Mouse (Mus musculus) midbrain, postnatal 0 days (tissue): Measurements from ENCODE around the gene Sorcs2. TPM values are rescaled to one million over a fixed set of nuclear protein-coding genes. Genes with fewer than 3 reads are reported as not detected.
A peak's percentile ranks its signal among the peaks of the same experiment; 100 is the strongest.

Experiments used
- ATAC-seq: fragments of 200-750 bp; cut with Nextera tagmentation; 2 replicates; pipeline ENCODE4 v1.8.0; 2017; ENCODE audit warnings: moderate number of reproducible peaks, mild to moderate bottlenecking, moderate TSS enrichment, moderate library complexity; ENCODE audit not compliant: low FRiP score
- DNase-seq: peaks from one replicate; pipeline ENCODE4 v3.0.0-alpha.2; 2015; ENCODE audit warnings: low spot score
- H3K27ac ChIP-seq: fragments of 300-500 bp; sonication (generic); 2 replicates; pipeline ENCODE4 v1.5.1; 2014; ENCODE audit warnings: low read depth, mild to moderate bottlenecking, low read length, mixed read lengths
- H3K27me3 ChIP-seq: fragments of 300-500 bp; sonication (generic); 2 replicates; pipeline ENCODE4 v1.6.1; 2014; ENCODE audit warnings: low read length, control low read depth, mixed read lengths; ENCODE audit not compliant: insufficient read depth
- H3K36me3 ChIP-seq: fragments of 300-500 bp; sonication (generic); 2 replicates; pipeline ENCODE4 v1.6.1; 2014; ENCODE audit warnings: low read length, control low read depth, mixed read lengths; ENCODE audit not compliant: insufficient read depth
- H3K4me1 ChIP-seq: fragments of 300-500 bp; sonication (generic); 2 replicates; pipeline ENCODE4 v1.6.1; 2014; ENCODE audit warnings: mild to moderate bottlenecking, control low read depth, antibody characterized with exemption, low read length, mixed read lengths; ENCODE audit not compliant: insufficient read depth
- H3K4me2 ChIP-seq: fragments of 300-500 bp; sonication (generic); 2 replicates; pipeline ENCODE4 v1.6.1; 2014; ENCODE audit warnings: low read depth, mild to moderate bottlenecking, low read length, mixed read lengths; ENCODE audit not compliant: poor library complexity, severe bottlenecking
- H3K4me3 ChIP-seq: fragments of 300-500 bp; sonication (generic); 2 replicates; pipeline ENCODE4 v1.5.1; 2014; ENCODE audit warnings: low read depth, mild to moderate bottlenecking, low read length, moderate library complexity
- H3K9ac ChIP-seq: fragments of 300-500 bp; sonication (generic); replicated peaks from 2 replicates; pipeline ENCODE4 v1.6.1; 2014; ENCODE audit warnings: mild to moderate bottlenecking, low read length, moderate library complexity, mixed read lengths; ENCODE audit not compliant: poor library complexity, severe bottlenecking
- H3K9me3 ChIP-seq: fragments of 300-500 bp; sonication (generic); 2 replicates; pipeline ENCODE4 v1.6.1; 2016; ENCODE audit warnings: low read length, control low read depth
- CTCF ChIP-seq: IDR thresholded peaks from 2 replicates; pipeline ENCODE4 v1.5.1; 2016; ENCODE audit warnings: antibody characterized with exemption, mild to moderate bottlenecking
- WGBS: fragments of 180-500 bp; shearing (Covaris S2); extraction: QIAGEN DNeasy Blood & Tissue Kit; methylation state at CpG from one replicate; pipeline ENCODE4 v1.1.7; 2014; 5-methylcytosine and 5-hydroxymethylcytosine counted together
- polyA plus RNA-seq: library from polyadenylated mRNA; unstranded; fragments of >200 nt; fragmentation: Nextera tagmentation; extraction: Ambion mirVana; gene quantifications from 2 replicates; pipeline ENCODE4 v1.2.1, GENCODE M21; 2015
- total RNA-seq: library from RNA; depleted of rRNA; stranded (reverse); fragments of >200 nt; gene quantifications from 2 replicates; pipeline ENCODE4 v1.2.3, GENCODE M21; 2014

The Sorcs2 gene
- total and polyA plus RNA-seq, 2 experiments from 2014 or later, result 16.1 to 49.2 TPM

- no peak overlapping the region for H3K4me3 ChIP-seq
- no peak overlapping the region for H3K4me2 ChIP-seq
- WGBS, result 70% methylated on average over 7 of the region's 7 CpGs
- H3K4me1 ChIP-seq, result peaks cover 9% of the 10 kb centered on the region; the same call in 1 of the 2 replicates
- TF ChIP-seq CTCF, result no peak
- no peak for ATAC-seq
- no peaks in the 10 kb centered on the region for H3K36me3 ChIP-seq
- H3K9me3 ChIP-seq, result no peaks in the 10 kb centered on the region
- DNase-seq, result no peak
- H3K27ac ChIP-seq, result no peak overlapping the region
- H3K27me3 ChIP-seq, result no peaks in the 10 kb centered on the region
- H3K9ac ChIP-seq, result no peak overlapping the region
Observed at GRCm38 (mm10) chr5:36178215-36178614, 219.7 kb downstream of the Sorcs2 start.

- no peak overlapping the region for H3K9ac ChIP-seq
- no peak overlapping the region for H3K27ac ChIP-seq
- no peak overlapping the region for H3K4me3 ChIP-seq
- H3K4me2 ChIP-seq, result no peak overlapping the region
- no peaks in the 10 kb centered on the region for H3K9me3 ChIP-seq
- TF ChIP-seq CTCF, result no peak
- ATAC-seq, result no peak
- WGBS, result 92% methylated on average over 4 of the region's 4 CpGs
- H3K27me3 ChIP-seq, result no peaks in the 10 kb centered on the region
- no peaks in the 10 kb centered on the region for H3K36me3 ChIP-seq
- H3K4me1 ChIP-seq, result peaks cover 9% of the 10 kb centered on the region; the same call in 1 of the 2 replicates
- no peak for DNase-seq
Observed at GRCm38 (mm10) chr5:36176873-36177272, 221.1 kb downstream of the Sorcs2 start.

- 81% methylated on average over 11 of the region's 11 CpGs for WGBS
- no peak for TF ChIP-seq CTCF
- DNase-seq (no peak), ATAC-seq (no peak)
- H3K9ac ChIP-seq, result no peak overlapping the region
- H3K27ac ChIP-seq, result no peak overlapping the region
- H3K36me3 ChIP-seq, result no peaks in the 10 kb centered on the region
- peaks cover 9% of the 10 kb centered on the region; the same call in 1 of the 2 replicates for H3K4me1 ChIP-seq
- no peaks in the 10 kb centered on the region for H3K27me3 ChIP-seq
- no peak overlapping the region for H3K4me3 ChIP-seq
- no peak overlapping the region for H3K4me2 ChIP-seq
- H3K9me3 ChIP-seq, result no peaks in the 10 kb centered on the region
Observed at GRCm38 (mm10) chr5:36176409-36176808, 221.5 kb downstream of the Sorcs2 start.

- no peak for TF ChIP-seq CTCF
Observed at GRCm38 (mm10) chr5:36174569-36175115, 223.3 kb downstream of the Sorcs2 start.

GRCm38 (mm10) chr5:36168963-36169650 is 228.8 kb downstream of the Sorcs2 start:
- DNase-seq (peak; percentile 62), ATAC-seq (no peak; the same call in 1 of the 2 replicates)
- no peaks in the 10 kb centered on the region for H3K9me3 ChIP-seq
- H3K36me3 ChIP-seq, result no peaks in the 10 kb centered on the region
- peak; percentile 19; the same call in 1 of the 2 replicates for TF ChIP-seq CTCF
- no peak overlapping the region for H3K9ac ChIP-seq
- H3K4me3 ChIP-seq, result no peak overlapping the region
- H3K27ac ChIP-seq, result peak overlapping the region; percentile 38; the same call in 1 of the 2 replicates
- H3K4me2 ChIP-seq, result no peak overlapping the region
- peaks cover 22% of the 10 kb centered on the region; the same call in 1 of the 2 replicates for H3K4me1 ChIP-seq
- no peaks in the 10 kb centered on the region for H3K27me3 ChIP-seq
- WGBS, result 42% methylated on average over 14 of the region's 14 CpGs

More at GRCm38 (mm10) chr5:36174569-36175115, 223.3 kb downstream of the Sorcs2 start:
- WGBS, result 8% methylated on average over 9 of the region's 9 CpGs
- H3K27me3 ChIP-seq, result no peaks in the 10 kb centered on the region
- H3K36me3 ChIP-seq, result no peaks in the 10 kb centered on the region
- H3K9me3 ChIP-seq, result no peaks in the 10 kb centered on the region
- DNase-seq (peak; percentile 61), ATAC-seq (peak; percentile 46; the same call in 1 of the 2 replicates)
- H3K9ac ChIP-seq, result no peak overlapping the region
- no peak overlapping the region for H3K4me3 ChIP-seq
- peaks cover 9% of the 10 kb centered on the region; the same call in 1 of the 2 replicates for H3K4me1 ChIP-seq
- H3K4me2 ChIP-seq, result 0 out of 2 replicates have a peak overlapping the region, but pooled peaks have one; percentile 6
- H3K27ac ChIP-seq, result peak overlapping the region; percentile 65
